Mouse (Mus musculus) E14TG2a.4 (cell line): Measurements from ENCODE around the gene Cabs1.

ENCODE experiments used
- CTCF ChIP-seq: conservative IDR thresholded peaks from 2 replicates; pipeline ENCODE4 v1.5.1; 2014; ENCODE audit warnings: low read length
- POU5F1 ChIP-seq: IDR thresholded peaks from 2 replicates; pipeline ENCODE4 v1.6.1; 2014; ENCODE audit warnings: low read length, borderline replicate concordance

GRCm38 (mm10) chr5:88005241-88005640 is 26.0 kb downstream of the Cabs1 start:
- TF ChIP-seq CTCF (no peak), POU5F1 (no peak)
